Mouse (Mus musculus) monocyte, adult 2 months (primary cell): ENCODE measurements around the gene Pak1.
"Not testable (repeated sequence)": the region's sequence is repeated elsewhere in the genome, so short reads cannot be mapped to it uniquely, and the experiment has no call there.

ENCODE experiments used
- DNase-seq, 2 experiments: peaks; one replicate each; pipeline ENCODE4 v3.0.0; 2022; ENCODE audit warnings: low spot score in 2 of 2, low read depth in 1 of 2

The Pak1 gene

DNA sequence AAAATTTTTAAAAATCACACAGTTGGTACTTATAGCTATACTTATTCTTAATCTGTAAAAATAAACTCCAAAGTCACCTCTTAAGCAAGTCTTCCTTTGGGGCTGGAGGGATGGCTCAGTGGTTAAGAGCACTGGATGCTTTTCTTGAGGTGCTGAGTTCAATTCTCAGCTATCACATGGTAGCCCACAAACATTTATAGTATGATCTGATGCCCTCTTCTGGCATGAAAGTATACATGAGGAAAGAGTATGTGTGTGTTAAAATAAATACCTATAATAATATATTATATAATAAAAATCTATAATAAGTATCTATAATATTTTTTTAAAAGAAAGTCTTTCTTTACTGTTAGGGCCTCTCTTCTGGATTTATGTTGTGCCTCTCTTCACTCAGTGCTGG is 58.2 kb downstream of the Pak1 start:
- DNase-seq, result no peak

DNA sequence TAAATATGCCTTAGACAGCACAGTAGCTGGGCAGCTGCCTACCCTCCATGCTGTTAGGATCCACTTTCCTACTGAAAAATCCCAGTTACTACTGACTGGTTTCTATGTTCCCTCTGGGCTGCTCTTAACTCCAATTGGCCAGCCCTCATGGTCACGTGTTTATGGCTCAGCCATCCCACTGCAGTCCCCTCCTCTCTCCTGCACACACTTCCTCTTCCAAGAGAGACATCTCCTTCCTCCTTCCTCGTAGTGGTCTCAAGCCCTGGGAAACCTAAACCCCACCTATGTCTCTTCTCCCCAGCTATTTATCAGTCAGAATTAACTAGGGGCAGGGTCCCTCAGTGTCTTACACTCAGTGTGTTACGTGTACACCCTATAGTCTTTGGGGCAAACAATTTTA is 61.2 kb downstream of the Pak1 start:
- DNase-seq, result not testable (repeated sequence)

DNA sequence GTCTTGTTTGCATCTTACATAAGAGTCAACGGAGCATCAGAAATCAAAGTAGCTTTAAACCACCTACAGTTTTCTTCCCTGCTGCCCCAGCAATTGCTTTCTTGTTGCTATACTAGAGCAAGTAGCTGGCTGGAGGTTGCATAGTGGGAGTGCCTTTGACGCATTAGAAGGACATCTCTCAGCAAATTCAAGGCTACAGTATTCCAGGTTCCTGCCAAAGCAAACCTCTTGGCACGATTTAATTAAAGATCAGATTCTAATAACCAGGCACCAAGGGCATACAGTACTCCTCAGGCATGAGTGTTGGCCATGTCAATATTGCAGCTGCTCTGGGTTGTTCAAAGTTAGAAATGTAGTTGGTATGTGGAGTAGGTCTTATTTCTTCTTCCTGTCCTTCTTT is 62.0 kb downstream of the Pak1 start:
- DNase-seq, result no peak

DNA sequence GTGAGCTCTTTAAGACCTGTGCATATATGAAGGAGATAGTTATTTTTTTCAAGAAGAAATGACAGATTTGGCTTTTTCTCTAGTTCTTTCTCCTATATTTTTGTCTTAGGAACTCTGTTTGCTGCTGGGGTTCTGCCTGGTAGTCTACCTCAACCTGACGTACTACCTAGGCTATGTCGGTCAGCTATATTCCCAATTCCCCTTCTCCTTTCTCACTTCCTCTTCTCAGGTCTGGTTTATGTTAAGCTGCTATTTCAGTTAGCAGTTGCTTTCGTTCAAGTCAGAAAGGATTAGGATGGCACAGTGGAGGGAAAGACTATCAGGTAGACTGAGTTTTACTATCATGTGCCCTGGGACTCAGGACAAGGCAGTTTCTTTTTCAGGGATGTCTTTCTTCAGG is 75.2 kb downstream of the Pak1 start:
- no peak for DNase-seq

DNA sequence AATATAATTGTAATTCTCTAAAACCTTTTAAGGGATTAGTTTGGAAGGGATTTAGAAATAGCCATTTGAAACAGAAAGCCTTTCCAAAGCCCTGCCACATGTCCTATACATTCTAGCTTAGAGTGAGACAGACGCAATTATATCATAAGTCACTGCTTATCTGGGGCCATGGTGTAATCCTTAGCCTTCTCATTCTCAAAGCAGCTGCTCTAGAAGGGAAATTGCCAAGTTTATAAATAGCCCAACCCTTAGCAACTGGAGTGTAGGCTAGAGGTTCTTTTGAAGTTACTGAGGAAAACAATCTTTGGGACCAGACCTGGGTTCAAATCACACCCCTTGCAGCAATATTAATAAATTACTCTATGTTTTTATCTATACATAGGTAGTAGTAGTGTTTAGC is 76.2 kb downstream of the Pak1 start:
- no peak for DNase-seq

DNA sequence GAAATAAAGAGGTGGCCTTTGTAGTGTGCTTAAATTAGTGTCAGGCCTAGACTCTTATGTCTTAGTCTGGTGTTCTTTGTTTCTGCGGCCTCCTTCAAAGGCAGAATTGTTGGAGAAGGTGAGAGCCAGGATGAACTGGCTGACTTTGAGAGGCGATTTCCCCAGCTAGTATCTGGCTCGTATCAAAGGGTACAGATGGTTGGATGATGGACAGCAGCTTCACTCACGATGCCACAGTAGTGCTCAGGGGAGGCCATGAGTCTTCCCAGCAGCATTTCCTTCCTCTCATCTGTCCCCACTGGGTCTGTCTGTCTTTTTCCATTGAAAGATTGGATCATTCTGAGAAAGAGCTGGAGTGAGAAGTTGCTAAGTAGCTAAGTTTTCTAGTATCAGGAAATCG is 79.5 kb downstream of the Pak1 start:
- DNase-seq, result no peak

- DNase-seq, result no peak
Observed at GRCm38 (mm10) chr7:97868766-97869165, 80.4 kb downstream of the Pak1 start.

DNA sequence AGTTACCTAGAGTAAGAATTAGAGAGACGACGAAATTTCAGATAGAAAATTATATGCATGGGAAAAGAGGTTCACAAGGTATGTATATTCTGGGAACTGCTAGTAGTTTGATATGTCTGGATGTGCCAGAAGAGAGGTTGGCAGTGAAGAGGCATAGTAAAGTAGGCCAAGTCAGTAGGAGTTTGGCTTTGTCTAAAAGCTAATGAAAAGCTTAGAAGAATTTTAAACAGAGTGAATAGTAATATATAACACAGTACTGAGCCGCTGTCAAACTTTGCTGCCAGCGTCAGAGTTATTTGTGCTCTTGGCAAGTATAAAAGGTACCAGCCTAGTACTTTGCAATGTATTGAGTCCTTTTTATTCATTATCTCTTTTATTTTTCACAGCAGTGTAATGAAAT is 84.1 kb downstream of the Pak1 start:
- no peak for DNase-seq

DNA sequence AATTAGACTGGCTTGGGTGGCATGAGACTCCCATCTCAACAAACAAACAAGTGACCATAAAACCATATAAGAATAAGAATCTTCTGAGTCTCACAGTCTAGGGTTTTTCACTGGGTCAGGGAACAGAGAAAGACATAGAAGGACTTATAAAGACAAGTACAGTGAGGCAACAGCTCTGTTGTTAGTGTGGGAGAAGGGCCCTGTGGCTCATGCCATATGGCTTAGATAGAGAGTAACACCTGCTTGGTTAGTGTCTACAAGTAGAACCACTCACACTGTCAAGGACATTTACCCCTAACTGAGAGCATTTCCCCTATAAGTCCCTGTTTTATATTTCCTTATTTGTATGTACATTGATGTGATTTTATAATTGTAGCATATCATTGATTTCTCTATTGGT is 85.0 kb downstream of the Pak1 start:
- DNase-seq, result no peak

DNA sequence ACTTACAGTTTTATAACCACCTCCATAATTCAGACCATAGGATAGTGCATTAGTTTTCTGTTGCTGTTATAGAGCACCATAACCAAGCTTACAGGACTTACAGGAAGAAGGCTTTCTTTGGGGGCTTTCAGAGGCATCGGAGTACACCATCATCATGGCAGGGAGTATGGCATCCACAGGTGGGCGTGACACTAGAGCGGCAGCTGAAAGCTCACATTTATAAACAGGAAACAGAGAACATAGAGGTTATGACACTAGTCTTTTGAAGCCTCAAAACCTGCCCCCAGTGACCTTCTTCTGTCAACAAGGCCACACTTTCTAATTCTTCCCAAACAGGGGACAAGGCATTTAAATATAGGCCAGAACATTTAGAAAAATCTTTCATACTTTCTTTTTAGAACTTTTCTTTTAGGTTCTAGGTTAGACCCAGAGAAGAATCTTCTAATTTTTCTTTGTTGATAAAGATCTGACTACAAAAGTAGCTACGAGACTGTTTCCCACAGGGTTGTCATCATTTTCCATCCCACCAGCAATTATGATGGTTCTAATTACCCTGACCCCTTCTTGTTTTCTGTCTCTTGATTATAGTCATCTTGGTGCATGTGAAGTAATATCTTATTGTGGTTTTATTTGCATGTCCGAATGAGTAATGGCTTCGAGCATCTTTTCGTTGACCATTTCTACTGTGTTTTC is 89.7 kb downstream of the Pak1 start:
- no peak for DNase-seq

DNA sequence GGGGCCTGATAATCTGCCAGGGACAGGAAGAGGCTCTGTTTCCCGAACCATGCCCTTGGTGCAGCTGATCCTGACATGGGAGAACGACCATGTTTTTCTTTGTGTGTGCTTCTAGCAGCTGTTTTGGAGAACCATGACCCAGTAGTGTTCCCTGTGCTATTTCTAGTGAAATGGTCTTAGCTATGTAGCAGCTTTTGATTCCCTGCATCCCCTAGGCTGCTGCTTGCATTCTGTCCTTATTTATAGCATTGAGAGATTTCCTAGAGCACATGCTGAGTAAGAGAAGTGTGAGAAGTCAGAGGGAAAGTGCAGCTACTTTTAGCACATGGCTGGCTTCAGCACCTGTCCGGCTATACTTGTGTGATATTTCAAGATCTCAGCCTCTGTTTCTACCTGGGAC is 123.3 kb downstream of the Pak1 start:
- no peak for DNase-seq

DNA sequence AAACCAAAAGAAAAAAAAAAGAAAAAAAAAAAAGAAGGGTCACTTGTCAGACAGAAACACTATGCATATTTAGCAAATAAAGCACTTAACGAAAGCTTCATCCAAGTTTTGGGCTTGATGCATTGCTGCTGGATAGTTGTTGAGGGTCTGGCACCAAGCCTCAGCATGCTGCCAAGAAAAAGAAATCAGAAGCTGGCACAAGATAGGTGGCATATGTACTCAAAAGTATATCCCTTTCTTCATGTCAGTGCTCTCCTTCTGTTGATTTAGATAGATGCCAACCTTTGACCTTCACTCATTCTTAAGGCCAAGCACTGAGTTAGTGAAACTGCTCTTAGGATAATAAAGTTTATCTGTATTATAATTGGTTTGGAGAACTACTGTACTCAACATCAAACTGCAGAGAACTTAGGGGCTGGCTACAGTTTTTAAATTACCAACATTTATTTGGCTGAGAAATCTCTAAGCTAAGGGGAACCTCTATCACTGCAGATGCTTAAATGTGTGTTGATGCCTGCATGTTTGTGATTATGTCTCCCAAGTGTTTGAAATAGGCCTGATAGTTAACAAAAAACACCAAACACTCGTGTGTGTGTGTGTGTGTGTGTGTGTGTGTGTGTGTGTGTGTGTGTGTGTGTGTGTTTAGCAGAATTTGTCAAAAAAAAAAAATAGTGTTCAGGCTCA is 126.6 kb downstream of the Pak1 start:
- no peak for DNase-seq

DNA sequence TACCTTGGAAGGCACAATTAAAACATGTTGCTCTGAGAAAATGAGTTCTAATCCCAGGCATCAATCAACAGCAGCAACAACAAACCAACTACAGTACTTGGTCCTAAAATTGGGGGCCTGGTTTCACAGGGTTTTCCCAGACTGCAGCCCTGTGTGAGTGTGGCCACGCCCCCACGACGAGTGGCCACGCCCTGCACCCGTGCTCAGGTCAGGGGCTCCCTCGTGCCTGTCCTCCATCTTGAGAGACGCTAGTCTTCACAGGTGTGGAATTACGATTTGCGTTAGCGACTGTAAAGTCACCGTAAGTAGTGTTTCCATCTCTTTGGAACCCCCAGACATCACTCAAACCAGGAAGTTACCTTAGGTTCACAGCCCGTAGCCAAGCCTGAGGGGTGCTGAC is 131.4 kb downstream of the Pak1 start, which contains the start of gene Gdpd4:
Gene Gdpd4 (plus strand): TSS at position 214 of the 400 bp plus-strand sequence.
- DNase-seq, result no peak

- DNase-seq, result no peak
Observed at GRCm38 (mm10) chr7:97925819-97926218, 137.5 kb downstream of the Pak1 start.

DNA sequence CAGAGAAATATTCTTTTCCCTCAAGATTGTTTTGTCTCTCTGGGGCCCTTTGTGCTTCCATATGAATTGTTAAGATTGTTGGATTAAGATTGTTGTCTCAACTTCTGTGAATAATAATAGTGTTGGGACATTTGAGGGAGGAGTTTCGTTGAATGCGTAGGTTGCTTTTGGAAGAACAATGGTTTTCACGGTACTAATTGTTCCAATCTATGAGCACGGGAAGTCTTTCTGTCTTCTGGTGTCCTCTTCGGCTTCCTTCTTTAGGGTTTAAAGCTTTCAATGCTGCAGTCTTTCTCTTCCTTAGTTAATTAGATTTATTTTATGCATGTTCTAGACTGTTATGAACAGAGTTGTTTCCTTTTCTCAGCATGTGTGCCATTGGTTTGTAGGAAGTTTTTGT is 138.6 kb downstream of the Pak1 start:
- DNase-seq, result no peak

DNA sequence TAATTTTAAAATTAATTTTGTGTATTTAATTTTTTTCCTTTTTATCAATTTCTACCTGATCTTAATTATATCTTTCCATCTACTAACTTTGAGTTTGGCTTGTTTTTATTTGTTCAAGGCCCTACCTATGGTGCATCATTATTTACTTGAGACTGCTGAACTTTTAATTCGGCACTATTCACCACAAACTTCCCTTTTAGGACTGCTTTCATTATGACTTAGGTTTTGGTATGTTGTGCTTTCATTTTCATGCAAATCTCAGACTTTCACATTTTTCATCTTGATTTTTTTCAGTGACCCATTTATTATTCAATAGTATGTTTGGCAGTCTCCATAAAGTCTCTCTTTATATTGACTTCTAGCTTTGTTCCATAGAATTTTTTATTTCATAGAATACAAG is 156.1 kb downstream of the Pak1 start:
- no peak for DNase-seq
